Mouse (Mus musculus) thymus, adult 2 months (tissue): ENCODE data around the gene Dapk1.

Experiments
- CTCF ChIP-seq: fragments of 200-500 bp; IDR thresholded peaks from 2 replicates; pipeline ENCODE4 v1.5.1; 2012; ENCODE audit warnings: mild to moderate bottlenecking, control low read depth, low read length, moderate library complexity, borderline replicate concordance; ENCODE audit not compliant: control insufficient read depth, poor library complexity, insufficient read depth; ENCODE audit errors: extremely low read depth
- POLR2A ChIP-seq: fragments of 200-500 bp; IDR thresholded peaks from 2 replicates; pipeline ENCODE4 v1.6.1; 2012; ENCODE audit warnings: mild to moderate bottlenecking, low read length, control low read depth, moderate library complexity; ENCODE audit not compliant: control insufficient read depth, poor library complexity, insufficient read depth; ENCODE audit errors: extremely low read depth

DNA sequence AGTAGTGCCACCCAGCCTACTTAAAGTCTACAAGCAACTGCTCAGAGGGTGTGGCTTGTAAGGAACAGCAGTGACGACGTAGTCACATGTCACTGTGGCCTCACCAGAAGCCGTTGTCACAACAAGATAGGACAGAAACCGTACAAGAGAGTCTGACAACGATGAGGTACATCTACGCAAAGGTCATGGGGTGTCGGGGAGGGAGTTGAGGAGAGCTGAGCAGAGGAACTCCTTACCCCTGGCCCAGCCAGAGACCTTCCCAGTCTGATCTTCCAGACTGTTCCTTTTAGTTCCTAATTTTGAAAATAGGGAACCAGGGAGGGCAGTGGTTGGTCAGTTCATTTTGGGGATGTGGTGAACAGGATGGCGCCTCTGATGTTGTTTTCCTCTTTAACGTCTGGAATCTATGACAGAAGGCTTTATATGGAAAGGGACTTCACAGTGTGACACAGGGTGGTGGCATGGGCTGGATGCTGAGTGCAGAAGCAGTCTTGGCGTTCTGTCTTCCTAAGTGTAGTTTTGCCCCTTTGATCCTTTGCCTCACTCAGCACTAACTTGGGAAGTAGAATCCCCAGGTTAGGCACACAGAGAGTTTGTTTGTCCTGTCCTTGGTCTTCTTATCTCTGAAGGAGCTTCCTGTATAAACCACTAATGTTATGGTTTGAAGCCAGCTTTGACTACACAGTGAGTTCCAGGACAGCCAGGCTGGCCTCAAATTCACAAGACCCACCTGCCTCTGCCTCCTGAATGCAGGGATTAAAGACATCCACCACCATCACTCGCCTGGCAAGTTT lies 71.3 kb downstream of the Dapk1 start:
- TF ChIP-seq CTCF (no peak), POLR2A (no peak)
